ENCODE assay signal across 14 mouse cellular contexts in the genomic region with DNA sequence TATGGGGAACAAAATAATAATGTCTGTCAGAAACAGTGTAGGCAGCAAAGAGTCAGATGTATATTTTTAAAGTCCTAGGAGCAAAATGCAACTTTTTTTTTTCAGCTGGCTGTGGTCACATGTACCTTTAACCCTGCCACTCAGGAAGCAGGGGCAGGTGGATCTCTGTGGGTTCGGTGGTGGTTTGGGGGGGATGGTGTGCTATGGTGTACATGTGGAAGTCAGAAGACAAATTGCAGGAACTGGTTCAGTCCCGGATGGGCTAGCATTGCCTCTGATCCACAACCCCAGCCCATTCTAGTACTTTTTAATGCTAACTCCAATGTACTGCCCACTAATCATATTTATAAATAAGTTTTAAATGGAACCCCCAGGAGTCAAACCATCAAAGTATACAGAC. TPM values are rescaled to one million over a fixed set of nuclear protein-coding genes. Genes with fewer than 3 reads are reported as not detected.
A peak's percentile ranks its signal among the peaks of the same experiment; 100 is the strongest.
DNase-seq lines count a peak whose midpoint lies in the region; ATAC-seq lines count a peak whose summit lies in the region.
"Had no signal": no experiment of that assay in that cellular context is flagged by ENCODE, and none has a peak within 500 bp of the region (broad histone marks: within the 10 kb centered on the region; RNA-seq: fewer than 3 reads in every experiment).

No protein-coding gene starts in this region.

- H3K4me3 ChIP-seq in neural tube, embryonic 13.5 days, result no peak overlapping the region
- no peak overlapping the region for H3K4me3 ChIP-seq in neural tube, embryonic 15.5 days (replicated peaks)
- H3K4me3 ChIP-seq: embryonic facial prominence, embryonic 10.5 days; hindbrain, embryonic 15.5 days; limb, embryonic 15.5 days; midbrain, embryonic 10.5 days; myocyte had no signal

- H3K9me3 ChIP-seq in neural tube, embryonic 13.5 days, result no peaks in the 10 kb centered on the region
- no peaks in the 10 kb centered on the region for H3K9me3 ChIP-seq in neural tube, embryonic 15.5 days (replicated peaks)
- H3K9me3 ChIP-seq: embryonic facial prominence, embryonic 10.5 days; hindbrain, embryonic 15.5 days; limb, embryonic 15.5 days; midbrain, embryonic 10.5 days had no signal

- H3K27ac ChIP-seq in neural tube, embryonic 13.5 days (replicated peaks), result 0 out of 2 replicates have a peak overlapping the region, but pooled peaks have one; percentile 24
- no peak overlapping the region for H3K27ac ChIP-seq in neural tube, embryonic 15.5 days (replicated peaks)
- H3K27ac ChIP-seq: embryonic facial prominence, embryonic 10.5 days; hindbrain, embryonic 15.5 days; limb, embryonic 15.5 days; midbrain, embryonic 10.5 days had no signal

- H3K4me2 ChIP-seq in neural tube, embryonic 13.5 days, result no peak overlapping the region
- H3K4me2 ChIP-seq in neural tube, embryonic 15.5 days, result no peak overlapping the region
- H3K4me2 ChIP-seq: hindbrain, embryonic 15.5 days; limb, embryonic 15.5 days had no signal

- no peak for ATAC-seq in neural tube, embryonic 13.5 days (ENCODE audit: low read depth)
- ATAC-seq in neural tube, embryonic 15.5 days (ENCODE audit: low FRiP score), result no peak
- ATAC-seq in common myeloid progenitor, adult 5-6 weeks (replicated peaks; ENCODE audit: low read depth, poor library complexity, severe bottlenecking), result peak; percentile 64

- H3K36me3 ChIP-seq in neural tube, embryonic 13.5 days, result no peaks in the 10 kb centered on the region
- H3K36me3 ChIP-seq in neural tube, embryonic 15.5 days, result no peaks in the 10 kb centered on the region
- H3K36me3 ChIP-seq: embryonic facial prominence, embryonic 10.5 days; hindbrain, embryonic 15.5 days; limb, embryonic 15.5 days; midbrain, embryonic 10.5 days had no signal

- 95% methylated on average over 2 of the region's 2 CpGs for WGBS in neural tube, embryonic 13.5 days
- WGBS in neural tube, embryonic 15.5 days, result 82% methylated on average over 2 of the region's 2 CpGs

- H3K27me3 ChIP-seq in neural tube, embryonic 13.5 days, result no peaks in the 10 kb centered on the region
- no peaks in the 10 kb centered on the region for H3K27me3 ChIP-seq in neural tube, embryonic 15.5 days (replicated peaks)
- H3K27me3 ChIP-seq: hindbrain, embryonic 15.5 days; limb, embryonic 15.5 days had no signal

- no peak overlapping the region for H3K9ac ChIP-seq in neural tube, embryonic 13.5 days
- H3K9ac ChIP-seq in neural tube, embryonic 15.5 days (replicated peaks), result no peak overlapping the region
- H3K9ac ChIP-seq: hindbrain, embryonic 15.5 days; limb, embryonic 15.5 days had no signal

- peak; percentile 29 to 62 for DNase-seq in spleen, postnatal 4 days (ENCODE audit: low spot score in 2 of 2)
- DNase-seq in cerebellum, postnatal 25 days, result no peak
- no peak for DNase-seq in cerebellum, postnatal 4 days (ENCODE audit: low spot score in 2 of 2)
- DNase-seq in gastrocnemius, adult 8-10 months (ENCODE audit: low spot score in 2 of 2), result no peak
- DNase-seq: adrenal gland, adult 2 months; kidney, adult 8-10 months had no signal

- H3K4me1 ChIP-seq in neural tube, embryonic 13.5 days (replicated peaks), result peaks cover 25% of the 10 kb centered on the region
- peaks cover 18% of the 10 kb centered on the region for H3K4me1 ChIP-seq in neural tube, embryonic 15.5 days

RNA-seq across cellular contexts. Expression of a gene that starts 45.6 kb away (rescaled TPM):
- 28.1 and 32.5 TPM in 2 replicates for polyA plus RNA-seq in neural tube, embryonic 13.5 days (2015; fragmentation: Nextera tagmentation; extraction: Ambion mirVana)
- 24.7 and 26.8 TPM in 2 replicates for polyA plus RNA-seq in neural tube, embryonic 15.5 days (2015; fragmentation: Nextera tagmentation; extraction: Ambion mirVana)
- total RNA-seq in common myeloid progenitor, adult 5-6 weeks (2017), result 16.4 and 20.1 TPM in 2 replicates
- total RNA-seq in gastrocnemius, adult 8-10 months (2022), result 10 to 100 TPM; 35.8 to 65.5 (median 41.6) TPM

Comparison
In these comparisons a context has a peak if more than half of its experiments do, and no peak if none do; other contexts are left out.
1. DNase-seq: peak in spleen, postnatal 4 days (2 of 2); none in cerebellum, postnatal 25 days (0 of 2), cerebellum, postnatal 4 days (0 of 2) and gastrocnemius, adult 8-10 months (0 of 2).